In genomic region chr5:117452013-117452412, GRCm38 (mm10) we compare ENCODE assay signal across 25 mouse cellular contexts.
"Had no signal": no experiment of that assay in that cellular context is flagged by ENCODE, and none has a peak within 500 bp of the region (broad histone marks: within the 10 kb centered on the region; RNA-seq: fewer than 3 reads in every experiment).

No protein-coding gene starts in this region.

- H3K4me3 ChIP-seq: gastrocnemius, adult 2 months; heart, embryonic 10.5 days; heart, embryonic 12.5 days; hindbrain, embryonic 13.5 days; hindbrain, embryonic 15.5 days; kidney, embryonic 15.5 days; limb, embryonic 13.5 days; limb, embryonic 15.5 days; liver, embryonic 13.5 days had no signal

- H3K27me3 ChIP-seq: hindbrain, embryonic 13.5 days; hindbrain, embryonic 15.5 days; limb, embryonic 15.5 days; liver, embryonic 13.5 days had no signal

- H3K36me3 ChIP-seq: heart, embryonic 10.5 days; heart, embryonic 12.5 days; hindbrain, embryonic 13.5 days; hindbrain, embryonic 15.5 days; kidney, embryonic 15.5 days; limb, embryonic 13.5 days; limb, embryonic 15.5 days; liver, embryonic 13.5 days had no signal

- ATAC-seq: hindbrain, postnatal 0 days; intestine, embryonic 16.5 days had no signal

- H3K9ac ChIP-seq: heart, embryonic 12.5 days; hindbrain, embryonic 13.5 days; hindbrain, embryonic 15.5 days; kidney, embryonic 15.5 days; limb, embryonic 13.5 days; limb, embryonic 15.5 days; liver, embryonic 13.5 days had no signal

- DNase-seq: gastrocnemius, adult 2 months; gastrocnemius, postnatal 10 days; gastrocnemius, postnatal 25 days; heart, adult 18-20 months; heart, postnatal 10 days; heart, postnatal 36 days; kidney, adult 11 months; kidney, adult 8-10 months; kidney, postnatal 14 days; kidney, postnatal 36 days; layer of hippocampus, adult 9-11 months; layer of hippocampus, postnatal 36 days; left cerebral cortex, postnatal 4 days; liver, embryonic 13.5 days had no signal

- H3K9me3 ChIP-seq: heart, embryonic 10.5 days; hindbrain, embryonic 13.5 days; hindbrain, embryonic 15.5 days; kidney, embryonic 15.5 days; limb, embryonic 13.5 days; limb, embryonic 15.5 days; liver, embryonic 13.5 days had no signal

- H3K27ac ChIP-seq: gastrocnemius, adult 2 months; heart, embryonic 10.5 days; hindbrain, embryonic 13.5 days; hindbrain, embryonic 15.5 days; hindbrain, postnatal 0 days; kidney, embryonic 15.5 days; kidney, postnatal 0 days; limb, embryonic 13.5 days; limb, embryonic 15.5 days; liver, embryonic 13.5 days had no signal

- H3K4me2 ChIP-seq: heart, embryonic 12.5 days; hindbrain, embryonic 13.5 days; hindbrain, embryonic 15.5 days; kidney, embryonic 15.5 days; limb, embryonic 13.5 days; limb, embryonic 15.5 days; liver, embryonic 11.5 days; liver, embryonic 13.5 days had no signal

- H3K4me1 ChIP-seq: hindbrain, embryonic 15.5 days; limb, embryonic 13.5 days; limb, embryonic 15.5 days; liver, embryonic 13.5 days had no signal
